Mouse (Mus musculus): Measurements from ENCODE around the gene Lrrc14b. TPM values are rescaled to one million over a fixed set of nuclear protein-coding genes. Genes with fewer than 3 reads are reported as not detected.

Lrrc14b gene
- polyA plus RNA-seq, 1 experiment from 2014 or later, result not detected

GRCm38 (mm10) chr13:74381533-74382276 lies 17.9 kb upstream of the Lrrc14b start:
- no peaks in the 10 kb centered on the region for H3K9me3 ChIP-seq (ENCODE audit: control insufficient read depth)
- H3K36me3 ChIP-seq (ENCODE audit: control insufficient read depth, insufficient read depth), result no peaks in the 10 kb centered on the region
- TF ChIP-seq CTCF (IDR thresholded peaks at IDR 0.05; ENCODE audit: low read depth), result no peak
- 69% methylated on average over 10 of the region's 10 CpGs for WGBS
- H3K4me3 ChIP-seq (ENCODE audit: low read depth, low read length), result no peak overlapping the region
- no peaks in the 10 kb centered on the region for H3K27me3 ChIP-seq (replicated peaks; ENCODE audit: control insufficient read depth, insufficient read depth, low read length)
- no peak overlapping the region for H3K9ac ChIP-seq (ENCODE audit: low read depth, low read length)
- H3K27ac ChIP-seq (ENCODE audit: low read depth, low read length), result no peak overlapping the region
- no peaks in the 10 kb centered on the region for H3K4me1 ChIP-seq (replicated peaks; ENCODE audit: control insufficient read depth, insufficient read depth, low read length)
- no peak overlapping the region for H3K4me2 ChIP-seq (replicated peaks; ENCODE audit: low read depth)
- ATAC-seq, result no peak

- Histone ChIP-seq H3K9ac (ENCODE audit: low read depth, low read length) (no peak overlapping the region), H3K9me3 (ENCODE audit: control insufficient read depth) (no peaks in the 10 kb centered on the region), H3K27me3 (replicated peaks; ENCODE audit: control insufficient read depth, insufficient read depth, low read length) (no peaks in the 10 kb centered on the region), H3K4me1 (replicated peaks; ENCODE audit: control insufficient read depth, insufficient read depth, low read length) (no peaks in the 10 kb centered on the region), H3K4me3 (ENCODE audit: low read depth, low read length) (no peak overlapping the region), H3K4me2 (replicated peaks; ENCODE audit: low read depth) (no peak overlapping the region), H3K36me3 (ENCODE audit: control insufficient read depth, insufficient read depth) (peaks cover 16% of the 10 kb centered on the region), H3K27ac (ENCODE audit: low read depth, low read length) (no peak overlapping the region)
- 0 out of 2 replicates have a peak, but pooled peaks have one; percentile 27 for ATAC-seq
- no peak for TF ChIP-seq CTCF (IDR thresholded peaks at IDR 0.05; ENCODE audit: low read depth)
- whole genome bisulfite sequencing, result 82% methylated on average over 13 of the region's 13 CpGs
Measured at GRCm38 (mm10) chr13:74363176-74363858, 488 bp downstream of the Lrrc14b start.

GRCm38 (mm10) chr13:74362218-74362617 lies 1.6 kb downstream of the Lrrc14b start:
- ATAC-seq, result no peak
- H3K9me3 ChIP-seq (ENCODE audit: control insufficient read depth), result no peaks in the 10 kb centered on the region
- no peak overlapping the region for H3K4me2 ChIP-seq (replicated peaks; ENCODE audit: low read depth)
- WGBS, result 65% methylated on average over 2 of the region's 2 CpGs
- H3K27ac ChIP-seq (ENCODE audit: low read depth, low read length), result no peak overlapping the region
- H3K36me3 ChIP-seq (ENCODE audit: control insufficient read depth, insufficient read depth), result peaks cover 25% of the 10 kb centered on the region
- no peak for TF ChIP-seq CTCF (IDR thresholded peaks at IDR 0.05; ENCODE audit: low read depth)
- no peaks in the 10 kb centered on the region for H3K4me1 ChIP-seq (replicated peaks; ENCODE audit: control insufficient read depth, insufficient read depth, low read length)
- H3K4me3 ChIP-seq (ENCODE audit: low read depth, low read length), result no peak overlapping the region
- no peaks in the 10 kb centered on the region for H3K27me3 ChIP-seq (replicated peaks; ENCODE audit: control insufficient read depth, insufficient read depth, low read length)
- H3K9ac ChIP-seq (ENCODE audit: low read depth, low read length), result no peak overlapping the region

GRCm38 (mm10) chr13:74356491-74356890 lies 7.3 kb downstream of the Lrrc14b start:
- Histone ChIP-seq H3K27me3 (replicated peaks; ENCODE audit: control insufficient read depth, insufficient read depth, low read length) (no peaks in the 10 kb centered on the region), H3K9me3 (ENCODE audit: control insufficient read depth) (no peaks in the 10 kb centered on the region), H3K36me3 (ENCODE audit: control insufficient read depth, insufficient read depth) (peaks cover 40% of the 10 kb centered on the region), H3K9ac (ENCODE audit: low read depth, low read length) (no peak overlapping the region), H3K27ac (ENCODE audit: low read depth, low read length) (no peak overlapping the region), H3K4me1 (replicated peaks; ENCODE audit: control insufficient read depth, insufficient read depth, low read length) (no peaks in the 10 kb centered on the region), H3K4me2 (replicated peaks; ENCODE audit: low read depth) (no peak overlapping the region), H3K4me3 (ENCODE audit: low read depth, low read length) (no peak overlapping the region)
- TF ChIP-seq CTCF (IDR thresholded peaks at IDR 0.05; ENCODE audit: low read depth), result no peak
- no peak for ATAC-seq
- WGBS, result 96% methylated on average over 13 of the region's 13 CpGs

GRCm38 (mm10) chr13:74350435-74350906 lies 13.3 kb downstream of the Lrrc14b start:
- H3K36me3 ChIP-seq (ENCODE audit: control insufficient read depth, insufficient read depth), result peaks cover under 1% of the 10 kb centered on the region; the same call in 1 of the 2 replicates
- peak; percentile 23; the same call in 1 of the 2 replicates for ATAC-seq
- H3K4me1 ChIP-seq (replicated peaks; ENCODE audit: control insufficient read depth, insufficient read depth, low read length), result 0 out of 2 replicates have a peak, but pooled peaks cover 4% of the 10 kb centered on the region
- H3K9me3 ChIP-seq (ENCODE audit: control insufficient read depth), result no peaks in the 10 kb centered on the region
- H3K27me3 ChIP-seq (replicated peaks; ENCODE audit: control insufficient read depth, insufficient read depth, low read length), result no peaks in the 10 kb centered on the region
- peak overlapping the region; percentile 83 for H3K4me3 ChIP-seq (ENCODE audit: low read depth, low read length)
- peak overlapping the region; percentile 68 for H3K4me2 ChIP-seq (replicated peaks; ENCODE audit: low read depth)
- TF ChIP-seq CTCF (IDR thresholded peaks at IDR 0.05; ENCODE audit: low read depth), result no peak
- peak overlapping the region; percentile 86 for H3K27ac ChIP-seq (ENCODE audit: low read depth, low read length)
- H3K9ac ChIP-seq (ENCODE audit: low read depth, low read length), result peak overlapping the region; percentile 94
- 2% methylated on average over 15 of the region's 15 CpGs for WGBS
